Mouse (Mus musculus) brain, embryonic 14.5 days (tissue): Measurements from ENCODE around the gene Cenpa.

Experiments
- CTCF ChIP-seq: fragments of 200-500 bp; IDR thresholded peaks from 2 replicates; pipeline ENCODE4 v1.5.1; 2012; ENCODE audit warnings: inconsistent platforms, mild to moderate bottlenecking, moderate library complexity, borderline replicate concordance; ENCODE audit not compliant: insufficient read depth, insufficient read length; ENCODE audit errors: extremely low read depth
- POLR2A ChIP-seq: fragments of 200-500 bp; IDR thresholded peaks from 2 replicates; pipeline ENCODE4 v1.6.1; 2012; ENCODE audit warnings: mild to moderate bottlenecking, inconsistent platforms, borderline replicate concordance; ENCODE audit not compliant: poor library complexity, insufficient read depth, insufficient read length, severe bottlenecking; ENCODE audit errors: extremely low read depth

- TF ChIP-seq CTCF = no peak
- TF ChIP-seq POLR2A = no peak
Observed at GRCm38 (mm10) chr5:30717506-30717905, 50.9 kb downstream of the Cenpa start.
